Mouse (Mus musculus) thymus, adult 2 months (tissue): ENCODE data around the gene Sft2d2.

Experiments
- CTCF ChIP-seq: fragments of 200-500 bp; IDR thresholded peaks from 2 replicates; pipeline ENCODE4 v1.5.1; 2012; ENCODE audit warnings: mild to moderate bottlenecking, control low read depth, low read length, moderate library complexity, borderline replicate concordance; ENCODE audit not compliant: control insufficient read depth, poor library complexity, insufficient read depth; ENCODE audit errors: extremely low read depth
- POLR2A ChIP-seq: fragments of 200-500 bp; IDR thresholded peaks from 2 replicates; pipeline ENCODE4 v1.6.1; 2012; ENCODE audit warnings: mild to moderate bottlenecking, low read length, control low read depth, moderate library complexity; ENCODE audit not compliant: control insufficient read depth, poor library complexity, insufficient read depth; ENCODE audit errors: extremely low read depth

DNA sequence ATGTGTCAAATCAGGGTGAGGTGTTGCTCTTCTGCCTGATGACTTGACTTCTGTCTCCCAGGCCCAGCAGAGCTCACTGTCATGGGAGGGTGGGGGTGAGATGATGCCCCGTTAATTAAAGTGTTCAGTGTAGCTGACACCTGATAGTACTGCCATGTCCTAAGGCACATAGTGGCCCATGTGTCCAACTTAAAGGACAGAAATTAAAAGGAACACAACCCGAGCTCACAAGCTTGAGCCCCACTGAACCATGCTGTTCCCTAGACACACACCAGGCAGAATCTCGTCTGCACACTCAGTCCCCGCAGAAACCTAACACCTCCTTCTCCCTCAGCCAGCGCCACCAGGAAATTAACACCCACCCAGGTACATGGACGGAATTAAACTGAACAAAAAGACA is 29.3 kb downstream of the Sft2d2 start:
- TF ChIP-seq POLR2A (no peak), CTCF (no peak)
